Mouse (Mus musculus) hindbrain, embryonic 15.5 days (tissue): Measurements from ENCODE around the gene Grin3a. TPM values are rescaled to one million over a fixed set of nuclear protein-coding genes. Genes with fewer than 3 reads are reported as not detected.
"Not testable (repeated sequence)": the region's sequence is repeated elsewhere in the genome, so short reads cannot be mapped to it uniquely, and the experiment has no call there.

Experiments used
- ATAC-seq: fragments of 200-750 bp; cut with Nextera tagmentation; 2 replicates; pipeline ENCODE4 v1.8.0; 2017; ENCODE audit warnings: low read depth, moderate number of reproducible peaks, moderate TSS enrichment; ENCODE audit not compliant: low FRiP score
- H3K27ac ChIP-seq: fragments of 300-500 bp; sonication (generic); replicated peaks from 2 replicates; pipeline ENCODE4 v1.5.1; 2015; ENCODE audit warnings: mild to moderate bottlenecking, inconsistent platforms
- H3K27me3 ChIP-seq: fragments of 300-500 bp; sonication (generic); 2 replicates; pipeline ENCODE4 v1.6.1; 2015; ENCODE audit warnings: control low read depth, inconsistent platforms
- H3K36me3 ChIP-seq: fragments of 300-500 bp; sonication (generic); 2 replicates; pipeline ENCODE4 v1.6.1; 2015; ENCODE audit warnings: control low read depth, inconsistent platforms
- H3K4me1 ChIP-seq: fragments of 300-500 bp; sonication (generic); replicated peaks from 2 replicates; pipeline ENCODE4 v1.6.1; 2015; ENCODE audit warnings: control low read depth, inconsistent platforms
- H3K4me2 ChIP-seq: fragments of 300-500 bp; sonication (generic); 2 replicates; pipeline ENCODE4 v1.6.1; 2015; ENCODE audit warnings: moderate library complexity, mild to moderate bottlenecking, inconsistent platforms
- H3K4me3 ChIP-seq: fragments of 300-500 bp; sonication (generic); 2 replicates; pipeline ENCODE4 v1.5.1; 2015; ENCODE audit warnings: mild to moderate bottlenecking, inconsistent platforms
- H3K9ac ChIP-seq: fragments of 300-500 bp; sonication (generic); 2 replicates; pipeline ENCODE4 v1.6.1; 2015; ENCODE audit warnings: inconsistent platforms
- H3K9me3 ChIP-seq: fragments of 300-500 bp; sonication (generic); 2 replicates; pipeline ENCODE4 v1.6.1; 2016; ENCODE audit warnings: control low read depth, inconsistent platforms
- WGBS: fragments of 180-500 bp; shearing (Covaris S2); methylation state at CpG from one replicate; pipeline ENCODE4 v1.1.7; 2015; 5-methylcytosine and 5-hydroxymethylcytosine counted together
- polyA plus RNA-seq: library from polyadenylated mRNA; unstranded; fragments of >200 nt; fragmentation: Nextera tagmentation; extraction: Ambion mirVana; gene quantifications from 2 replicates; pipeline ENCODE4 v1.2.1, GENCODE M21; 2015

Grin3a gene
- polyA plus RNA-seq, 1 experiment from 2014 or later, result 28.6 TPM

GRCm38 (mm10) chr4:49623916-49624315 lies 221.6 kb downstream of the Grin3a start:
- H3K27me3 ChIP-seq, result no peaks in the 10 kb centered on the region
- H3K9me3 ChIP-seq, result no peaks in the 10 kb centered on the region
- no peak overlapping the region for H3K4me2 ChIP-seq
- 90% methylated on average over 4 of the region's 4 CpGs for WGBS
- H3K9ac ChIP-seq, result no peak overlapping the region
- H3K4me3 ChIP-seq, result no peak overlapping the region
- H3K4me1 ChIP-seq, result no peaks in the 10 kb centered on the region
- H3K27ac ChIP-seq, result no peak overlapping the region
- no peak for ATAC-seq
- no peaks in the 10 kb centered on the region for H3K36me3 ChIP-seq

GRCm38 (mm10) chr4:49622272-49622671 lies 223.3 kb downstream of the Grin3a start:
- no peaks in the 10 kb centered on the region for H3K36me3 ChIP-seq
- no peaks in the 10 kb centered on the region for H3K27me3 ChIP-seq
- H3K4me3 ChIP-seq, result no peak overlapping the region
- ATAC-seq, result no peak
- no peak overlapping the region for H3K27ac ChIP-seq
- WGBS, result 88% methylated on average over 2 of the region's 2 CpGs
- no peaks in the 10 kb centered on the region for H3K4me1 ChIP-seq
- H3K9me3 ChIP-seq, result no peaks in the 10 kb centered on the region
- no peak overlapping the region for H3K9ac ChIP-seq
- no peak overlapping the region for H3K4me2 ChIP-seq

GRCm38 (mm10) chr4:49619861-49620260 lies 225.7 kb downstream of the Grin3a start:
- H3K4me1 ChIP-seq, H3K9me3 ChIP-seq, ATAC-seq, H3K9ac ChIP-seq, H3K36me3 ChIP-seq, H3K27me3 ChIP-seq, H3K4me3 ChIP-seq, H3K27ac ChIP-seq, H3K4me2 ChIP-seq: not testable (repeated sequence)
- 95% methylated on average over 7 of the region's 7 CpGs for WGBS

GRCm38 (mm10) chr4:49616924-49617323 lies 228.6 kb downstream of the Grin3a start:
- no peaks in the 10 kb centered on the region for H3K27me3 ChIP-seq
- no peak for ATAC-seq
- no peak overlapping the region for H3K4me2 ChIP-seq
- no peak overlapping the region for H3K27ac ChIP-seq
- no peaks in the 10 kb centered on the region for H3K9me3 ChIP-seq
- H3K36me3 ChIP-seq, result no peaks in the 10 kb centered on the region
- WGBS, result 92% methylated on average over 10 of the region's 10 CpGs
- H3K4me1 ChIP-seq, result no peaks in the 10 kb centered on the region
- H3K4me3 ChIP-seq, result no peak overlapping the region
- H3K9ac ChIP-seq, result no peak overlapping the region

Other genes with a start within 250 kb of the Grin3a start
- 118 and 128 TPM in 2 replicates for gene Tmem246, start 247.9 kb downstream of the Grin3a start, polyA plus RNA-seq
- 49.2 and 49.8 TPM in 2 replicates for gene Rnf20, start 213.7 kb downstream of the Grin3a start, polyA plus RNA-seq
- 0.46 and 0.62 TPM in 2 replicates for gene Ppp3r2, start 163.7 kb downstream of the Grin3a start, polyA plus RNA-seq